Mouse (Mus musculus): ENCODE results near the gene Capn2.

The Capn2 gene

GRCm38 (mm10) chr1:182424274-182424673 is 93.1 kb downstream of the Capn2 start:
- in situ Hi-C loops (cut with MboI, MseI) = no loop called here

- in situ Hi-C loops (cut with MboI, MseI) = no loop called here
Observed at GRCm38 (mm10) chr1:182419481-182419880, 97.9 kb downstream of the Capn2 start.
